Mouse (Mus musculus): ENCODE measurements around the gene Dscaml1.

DNA sequence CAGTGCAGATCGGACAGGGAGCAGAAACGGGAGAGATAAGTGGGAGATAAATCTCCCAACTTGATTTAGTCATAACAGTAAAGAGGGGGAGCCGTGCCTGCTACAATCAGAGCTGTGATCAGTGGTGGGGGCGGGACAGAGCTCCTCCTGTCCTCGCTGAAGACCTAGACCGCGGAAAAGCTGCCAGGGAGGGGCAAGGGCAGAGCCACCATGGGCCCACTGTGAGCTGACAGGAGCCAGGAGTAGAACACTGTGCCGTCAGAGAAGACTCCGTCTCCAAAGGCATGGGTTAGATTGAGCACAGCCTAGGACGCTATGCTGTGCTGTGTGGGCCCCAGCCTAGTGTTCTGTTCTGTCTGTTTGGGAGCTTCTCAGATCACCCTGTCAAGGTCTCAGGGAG is 72.8 kb downstream of the Dscaml1 start:
- TF ChIP-seq POLR2A (IDR thresholded peaks at IDR 0.05; ENCODE audit: borderline replicate concordance, extremely low read depth, low read depth, low read length) = no peak
- no peak for TF ChIP-seq CTCF (IDR thresholded peaks at IDR 0.05; ENCODE audit: insufficient read depth, low read length)

All from lung, adult 2 months (tissue).